Mouse (Mus musculus): ENCODE results near the gene Ric8b.

Gene Ric8b

DNA sequence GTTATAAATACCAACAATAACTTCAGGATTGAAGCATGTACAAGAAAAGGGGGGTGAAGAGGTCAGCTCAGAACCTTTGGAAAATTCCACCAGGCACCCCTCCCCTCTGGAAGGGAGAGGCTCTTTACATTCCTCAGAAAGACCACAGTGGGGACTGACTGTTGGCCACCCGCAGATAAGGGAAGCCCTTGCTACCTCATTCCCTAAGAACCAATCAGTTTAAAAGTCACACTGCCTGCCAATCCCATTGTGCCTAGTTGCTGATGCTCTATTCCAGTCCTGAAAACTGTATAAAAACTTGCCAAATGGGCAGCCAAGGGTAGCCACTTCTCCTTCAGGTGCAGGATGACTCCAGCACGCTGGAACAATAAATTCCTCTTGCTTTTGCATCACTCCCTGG is 137.5 kb downstream of the Ric8b start:
- DNase-seq (ENCODE audit: low read depth): no peak

All from fibroblast of lung, adult 2 months (primary cell).